Mouse (Mus musculus) kidney, postnatal 0 days (tissue): ENCODE measurements around the gene Ptgdr2. TPM values are rescaled to one million over a fixed set of nuclear protein-coding genes. Genes with fewer than 3 reads are reported as not detected.

Source experiments
- ATAC-seq: fragments of 200-750 bp; cut with Nextera tagmentation; replicated peaks from 2 replicates; pipeline ENCODE4 v1.8.0; 2017; ENCODE audit warnings: low read depth, moderate number of reproducible peaks, moderate TSS enrichment, moderate library complexity; ENCODE audit not compliant: low FRiP score
- DNase-seq: peaks from one replicate; pipeline ENCODE4 v3.0.0-alpha.2; 2016; ENCODE audit warnings: low spot score
- H3K27ac ChIP-seq: fragments of 300-500 bp; sonication (generic); 2 replicates; pipeline ENCODE4 v1.5.1; 2014; ENCODE audit warnings: mild to moderate bottlenecking
- H3K27me3 ChIP-seq: fragments of 300-500 bp; sonication (generic); 2 replicates; pipeline ENCODE4 v1.6.1; 2014; ENCODE audit warnings: low read length, mixed read lengths; ENCODE audit not compliant: insufficient read depth
- H3K36me3 ChIP-seq: fragments of 300-500 bp; sonication (generic); 2 replicates; pipeline ENCODE4 v1.6.1; 2014; ENCODE audit warnings: low read length, mixed read lengths; ENCODE audit not compliant: insufficient read depth
- H3K4me1 ChIP-seq: fragments of 300-500 bp; sonication (generic); replicated peaks from 2 replicates; pipeline ENCODE4 v1.6.1; 2014; ENCODE audit warnings: antibody characterized with exemption, low read length, mixed read lengths; ENCODE audit not compliant: insufficient read depth
- H3K4me2 ChIP-seq: fragments of 300-500 bp; sonication (generic); 2 replicates; pipeline ENCODE4 v1.6.1; 2014; ENCODE audit warnings: mild to moderate bottlenecking, low read length, moderate library complexity, mixed read lengths
- H3K4me3 ChIP-seq: fragments of 300-500 bp; sonication (generic); replicated peaks from 2 replicates; pipeline ENCODE4 v1.5.1; 2014; ENCODE audit warnings: low read depth, low read length
- H3K9ac ChIP-seq: fragments of 300-500 bp; sonication (generic); 2 replicates; pipeline ENCODE4 v1.6.1; 2014; ENCODE audit warnings: low read depth, low read length
- H3K9me3 ChIP-seq: fragments of 300-500 bp; sonication (generic); replicated peaks from 2 replicates; pipeline ENCODE4 v1.6.1; 2016; ENCODE audit warnings: low read length, inconsistent platforms, mixed read lengths
- CTCF ChIP-seq: IDR thresholded peaks from 2 replicates; pipeline ENCODE4 v1.5.1; 2016; ENCODE audit warnings: antibody characterized with exemption, low read depth, mild to moderate bottlenecking, moderate library complexity
- WGBS: fragments of 180-500 bp; shearing (Covaris S2); extraction: QIAGEN DNeasy Blood & Tissue Kit; methylation state at CpG from one replicate; pipeline ENCODE4 v1.1.7; 2014; 5-methylcytosine and 5-hydroxymethylcytosine counted together
- polyA plus RNA-seq: library from polyadenylated mRNA; unstranded; fragments of >200 nt; fragmentation: Nextera tagmentation; extraction: Ambion mirVana; gene quantifications from 2 replicates; pipeline ENCODE4 v1.2.1, GENCODE M21; 2015

Gene Ptgdr2
- polyA plus RNA-seq, 1 experiment from 2014 or later: not detected

- Histone ChIP-seq H3K27ac (no peak overlapping the region), H3K4me3 (no peak overlapping the region), H3K9me3 (no peaks in the 10 kb centered on the region), H3K4me2 (no peak overlapping the region), H3K27me3 (no peaks in the 10 kb centered on the region), H3K36me3 (no peaks in the 10 kb centered on the region), H3K4me1 (no peaks in the 10 kb centered on the region), H3K9ac (no peak overlapping the region)
- no peak for TF ChIP-seq CTCF
- ATAC-seq (no peak), DNase-seq (no peak)
- WGBS: 92% methylated on average over 7 of the region's 7 CpGs
These were observed 28.8 kb downstream of the Ptgdr2 start for GRCm38 (mm10) chr19:10965721-10966120.

GRCm38 (mm10) chr19:10968578-10968977 is 31.6 kb downstream of the Ptgdr2 start:
- DNase-seq: no peak
- H3K4me1 ChIP-seq: peaks cover 1% of the 10 kb centered on the region; the same call in 1 of the 2 replicates
- no peak overlapping the region for H3K27ac ChIP-seq
- H3K4me2 ChIP-seq: no peak overlapping the region
- H3K9me3 ChIP-seq: no peaks in the 10 kb centered on the region
- no peaks in the 10 kb centered on the region for H3K27me3 ChIP-seq
- WGBS: 91% methylated on average over 7 of the region's 7 CpGs
- H3K9ac ChIP-seq: no peak overlapping the region
- no peaks in the 10 kb centered on the region for H3K36me3 ChIP-seq
- no peak for ATAC-seq
- TF ChIP-seq CTCF: no peak
- H3K4me3 ChIP-seq: no peak overlapping the region

GRCm38 (mm10) chr19:10970457-10970856 is 33.5 kb downstream of the Ptgdr2 start:
- ATAC-seq: no peak
- no peak overlapping the region for H3K9ac ChIP-seq
- H3K4me2 ChIP-seq: no peak overlapping the region
- H3K27me3 ChIP-seq: no peaks in the 10 kb centered on the region
- H3K4me3 ChIP-seq: no peak overlapping the region
- 71% methylated on average over 3 of the region's 3 CpGs for WGBS
- no peaks in the 10 kb centered on the region for H3K9me3 ChIP-seq
- H3K36me3 ChIP-seq: no peaks in the 10 kb centered on the region
- no peak for TF ChIP-seq CTCF
- H3K27ac ChIP-seq: no peak overlapping the region
- H3K4me1 ChIP-seq: peaks cover 7% of the 10 kb centered on the region; the same call in 1 of the 2 replicates
- DNase-seq: no peak

DNA sequence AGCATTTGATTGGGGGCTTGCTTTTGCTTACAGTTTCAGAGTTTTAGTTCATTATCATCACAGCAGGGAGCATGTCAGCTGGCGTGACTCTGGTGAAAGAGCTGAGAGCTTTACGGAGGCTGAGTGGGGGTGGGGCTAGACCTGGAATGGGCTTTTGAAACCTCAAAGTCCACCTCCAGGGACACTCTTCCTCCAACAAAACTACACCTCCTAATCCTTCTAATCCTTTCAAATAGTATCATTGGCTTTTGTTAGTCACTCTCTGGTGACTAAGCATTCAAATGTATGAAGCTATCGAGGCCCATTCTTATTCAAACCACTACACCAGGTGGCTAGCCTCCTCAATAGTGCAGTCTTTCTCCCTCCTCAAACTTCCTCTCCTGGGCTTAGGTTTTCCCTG is 35.7 kb downstream of the Ptgdr2 start:
- Histone ChIP-seq H3K27ac (no peak overlapping the region), H3K27me3 (no peaks in the 10 kb centered on the region), H3K4me3 (no peak overlapping the region), H3K36me3 (no peaks in the 10 kb centered on the region), H3K4me2 (no peak overlapping the region), H3K4me1 (peaks cover 7% of the 10 kb centered on the region; the same call in 1 of the 2 replicates), H3K9me3 (no peaks in the 10 kb centered on the region), H3K9ac (no peak overlapping the region)
- DNase-seq (no peak), ATAC-seq (no peak)
- 74% methylated on average over 3 of the region's 3 CpGs for WGBS
- TF ChIP-seq CTCF: no peak

DNA sequence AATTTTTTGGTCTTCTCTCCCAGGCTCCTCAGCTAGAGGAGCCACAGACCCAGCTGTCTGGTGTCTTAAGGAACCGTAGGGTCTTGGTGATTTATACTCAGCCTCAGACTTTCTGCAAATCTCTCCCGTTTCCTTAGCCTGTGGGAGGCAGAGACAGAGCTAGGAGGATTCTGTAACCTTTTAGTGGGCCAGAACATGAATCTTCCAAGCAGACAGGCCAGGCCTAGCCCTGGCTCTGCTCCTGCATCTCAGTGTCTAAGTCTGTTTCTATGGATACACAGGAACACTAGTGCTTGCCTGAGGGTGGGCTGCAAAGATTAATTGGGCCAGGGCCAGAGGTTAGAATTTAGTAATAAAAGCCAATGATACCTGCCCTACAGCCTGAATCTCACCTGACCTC is 36.2 kb downstream of the Ptgdr2 start:
- H3K4me3 ChIP-seq: no peak overlapping the region
- H3K4me1 ChIP-seq: peaks cover 7% of the 10 kb centered on the region; the same call in 1 of the 2 replicates
- H3K9ac ChIP-seq: no peak overlapping the region
- no peaks in the 10 kb centered on the region for H3K36me3 ChIP-seq
- H3K27me3 ChIP-seq: no peaks in the 10 kb centered on the region
- no peaks in the 10 kb centered on the region for H3K9me3 ChIP-seq
- no peak overlapping the region for H3K27ac ChIP-seq
- WGBS: 11% methylated on average over 2 of the region's 2 CpGs
- TF ChIP-seq CTCF: no peak
- peak; percentile 79 for DNase-seq
- no peak overlapping the region for H3K4me2 ChIP-seq
- ATAC-seq: peak; percentile 38; the same call in 1 of the 2 replicates

GRCm38 (mm10) chr19:10974238-10974865 is 37.4 kb downstream of the Ptgdr2 start, which contains the start of gene Ms4a10:
Ms4a10 (minus strand) TSS chr19:10974670.
- Histone ChIP-seq H3K4me1 (peaks cover 7% of the 10 kb centered on the region; the same call in 1 of the 2 replicates), H3K4me2 (no peak within 1 kb of the TSS), H3K9ac (no peak within 1 kb of the TSS), H3K36me3 (no peaks in the 10 kb centered on the region), H3K27me3 (no peaks in the 10 kb centered on the region), H3K27ac (peak within 1 kb of the TSS; percentile 54; the same call in 1 of the 2 replicates), H3K9me3 (no peaks in the 10 kb centered on the region), H3K4me3 (no peak within 1 kb of the TSS)
- WGBS: 17% methylated on average over 4 of the region's 4 CpGs
- TF ChIP-seq CTCF: no peak
- ATAC-seq (peak; percentile 45; the same call in 1 of the 2 replicates), DNase-seq (peak; percentile 75)
